Mouse (Mus musculus): ENCODE measurements around the gene Ccl6. TPM values are rescaled to one million over a fixed set of nuclear protein-coding genes. Genes with fewer than 3 reads are reported as not detected.

Ccl6 gene
- polyA plus RNA-seq, 1 experiment from 2014 or later = 13.3 TPM

DNA sequence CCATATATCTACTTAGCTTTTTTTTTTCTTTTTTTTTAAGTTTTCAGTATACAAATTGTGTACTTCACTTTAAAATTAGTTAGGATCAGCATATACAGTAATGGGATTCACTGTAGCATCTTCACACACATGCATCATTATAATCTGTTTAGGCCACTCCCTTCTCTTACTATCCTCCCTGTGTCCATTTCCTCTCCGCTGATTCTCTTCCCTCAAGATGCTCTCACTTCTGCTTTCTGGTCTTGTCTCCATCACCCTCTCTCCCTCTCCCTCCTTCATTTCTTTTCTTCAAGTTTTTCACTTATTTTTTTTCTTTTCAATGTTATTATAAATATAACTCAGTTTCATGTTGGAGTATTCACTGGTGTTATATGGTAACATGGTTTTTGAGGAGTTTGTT lies 26.1 kb upstream of the Ccl6 start:
- no peaks in the 10 kb centered on the region for H3K4me1 ChIP-seq (replicated peaks)
- H3K36me3 ChIP-seq = no peaks in the 10 kb centered on the region
- H3K4me3 ChIP-seq (replicated peaks) = no peak overlapping the region
- WGBS = 93% methylated on average over 1 of the region's 1 CpGs
- H3K27ac ChIP-seq = no peak overlapping the region
- H3K9ac ChIP-seq = no peak overlapping the region
- ATAC-seq = no peak
- no peaks in the 10 kb centered on the region for H3K9me3 ChIP-seq
- H3K4me2 ChIP-seq (replicated peaks) = no peak overlapping the region
- H3K27me3 ChIP-seq (replicated peaks) = no peaks in the 10 kb centered on the region

- Histone ChIP-seq H3K27ac (no peak overlapping the region), H3K36me3 (no peaks in the 10 kb centered on the region), H3K4me1 (replicated peaks) (no peaks in the 10 kb centered on the region), H3K4me3 (replicated peaks) (no peak overlapping the region), H3K9ac (no peak overlapping the region), H3K4me2 (replicated peaks) (no peak overlapping the region), H3K27me3 (replicated peaks) (no peaks in the 10 kb centered on the region), H3K9me3 (no peaks in the 10 kb centered on the region)
- no peak for ATAC-seq
- 78% methylated on average over 5 of the region's 5 CpGs for WGBS
These were observed 25.4 kb upstream of the Ccl6 start for GRCm38 (mm10) chr11:83618238-83618637.

GRCm38 (mm10) chr11:83616586-83616985 lies 23.7 kb upstream of the Ccl6 start:
- ATAC-seq = no peak
- Histone ChIP-seq H3K9me3 (no peaks in the 10 kb centered on the region), H3K4me1 (replicated peaks) (no peaks in the 10 kb centered on the region), H3K27me3 (replicated peaks) (no peaks in the 10 kb centered on the region), H3K27ac (no peak overlapping the region), H3K4me2 (replicated peaks) (no peak overlapping the region), H3K9ac (no peak overlapping the region), H3K36me3 (no peaks in the 10 kb centered on the region), H3K4me3 (replicated peaks) (no peak overlapping the region)
- WGBS = 87% methylated on average over 1 of the region's 1 CpGs

- H3K36me3 ChIP-seq = no peaks in the 10 kb centered on the region
- no peaks in the 10 kb centered on the region for H3K27me3 ChIP-seq (replicated peaks)
- WGBS = 82% methylated on average over 2 of the region's 2 CpGs
- no peak overlapping the region for H3K27ac ChIP-seq
- ATAC-seq = no peak
- no peak overlapping the region for H3K4me3 ChIP-seq (replicated peaks)
- no peak overlapping the region for H3K4me2 ChIP-seq (replicated peaks)
- no peaks in the 10 kb centered on the region for H3K9me3 ChIP-seq
- H3K4me1 ChIP-seq (replicated peaks) = no peaks in the 10 kb centered on the region
- H3K9ac ChIP-seq = no peak overlapping the region
These were observed 18.0 kb upstream of the Ccl6 start for GRCm38 (mm10) chr11:83610900-83611299.

DNA sequence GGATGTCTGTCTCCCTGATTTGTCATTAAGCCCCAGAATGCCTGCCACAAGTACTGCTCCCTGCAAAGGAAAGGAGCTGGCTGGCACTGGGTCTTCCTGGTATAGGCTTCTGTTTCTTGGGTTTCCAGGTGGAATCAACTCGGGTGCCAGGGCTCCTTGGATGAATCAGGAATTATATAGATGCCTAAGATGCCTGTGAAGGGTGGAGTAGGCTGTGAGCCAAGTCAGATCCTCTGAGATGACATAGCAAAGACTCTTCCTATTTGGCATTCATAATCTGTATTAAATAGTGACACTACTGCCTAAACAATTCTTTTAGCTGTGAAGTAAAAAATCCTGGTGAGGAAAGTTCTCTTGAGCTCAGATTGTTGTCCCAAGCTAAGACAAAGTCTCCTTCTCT lies 13.5 kb upstream of the Ccl6 start:
- Histone ChIP-seq H3K27ac (no peak overlapping the region), H3K9ac (no peak overlapping the region), H3K27me3 (replicated peaks) (no peaks in the 10 kb centered on the region), H3K4me1 (replicated peaks) (no peaks in the 10 kb centered on the region), H3K4me3 (replicated peaks) (no peak overlapping the region), H3K9me3 (no peaks in the 10 kb centered on the region), H3K36me3 (no peaks in the 10 kb centered on the region), H3K4me2 (replicated peaks) (no peak overlapping the region)
- 41% methylated on average over 1 of the region's 1 CpGs for WGBS
- no peak for ATAC-seq

DNA sequence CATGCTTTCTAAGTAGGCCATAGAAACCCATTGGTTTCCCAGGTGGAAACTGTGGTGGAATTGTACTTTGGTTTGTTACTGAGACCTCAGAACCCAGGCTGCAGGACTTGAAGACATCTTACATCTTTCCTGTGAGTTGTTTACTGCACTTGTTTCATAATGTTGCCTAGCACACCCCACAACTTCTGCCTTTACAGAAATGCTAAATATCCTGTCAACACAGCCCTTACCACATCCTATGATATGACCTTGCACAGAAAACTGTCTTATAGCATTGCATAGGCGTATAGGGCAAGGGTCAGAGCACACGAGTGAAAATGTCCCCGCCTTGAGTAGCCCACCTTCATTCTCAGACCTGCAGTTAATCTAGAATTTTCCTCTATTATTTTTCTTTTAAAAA lies 12.6 kb upstream of the Ccl6 start:
- no peak for ATAC-seq
- no peak overlapping the region for H3K4me2 ChIP-seq (replicated peaks)
- WGBS = 91% methylated on average over 3 of the region's 3 CpGs
- H3K4me3 ChIP-seq (replicated peaks) = no peak overlapping the region
- no peaks in the 10 kb centered on the region for H3K36me3 ChIP-seq
- no peak overlapping the region for H3K9ac ChIP-seq
- H3K9me3 ChIP-seq = no peaks in the 10 kb centered on the region
- H3K4me1 ChIP-seq (replicated peaks) = no peaks in the 10 kb centered on the region
- no peaks in the 10 kb centered on the region for H3K27me3 ChIP-seq (replicated peaks)
- no peak overlapping the region for H3K27ac ChIP-seq

DNA sequence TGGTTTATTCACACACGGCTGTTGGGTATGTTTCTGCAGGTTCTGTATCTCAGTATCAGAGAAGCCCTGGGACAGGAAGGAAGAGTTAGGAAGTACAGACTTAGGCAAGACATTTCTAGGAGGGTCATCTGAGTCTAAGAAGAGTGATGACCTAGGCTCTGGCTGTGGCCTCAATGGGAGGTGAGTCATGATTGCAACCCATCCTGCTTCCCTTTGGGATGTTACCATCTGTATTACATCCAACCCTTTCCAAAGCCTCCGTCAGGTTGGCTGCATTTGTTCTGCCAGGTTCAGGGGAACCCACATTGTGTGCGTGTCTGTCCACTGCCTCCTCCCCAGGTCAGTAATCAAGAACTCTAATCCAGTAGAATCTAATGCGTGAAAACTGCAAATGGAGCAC lies 11.8 kb upstream of the Ccl6 start:
- Histone ChIP-seq H3K9ac (no peak overlapping the region), H3K4me1 (replicated peaks) (no peaks in the 10 kb centered on the region), H3K27me3 (replicated peaks) (no peaks in the 10 kb centered on the region), H3K9me3 (no peaks in the 10 kb centered on the region), H3K36me3 (no peaks in the 10 kb centered on the region), H3K27ac (no peak overlapping the region), H3K4me3 (replicated peaks) (no peak overlapping the region), H3K4me2 (replicated peaks) (no peak overlapping the region)
- ATAC-seq = no peak
- 83% methylated on average over 4 of the region's 4 CpGs for whole genome bisulfite sequencing

DNA sequence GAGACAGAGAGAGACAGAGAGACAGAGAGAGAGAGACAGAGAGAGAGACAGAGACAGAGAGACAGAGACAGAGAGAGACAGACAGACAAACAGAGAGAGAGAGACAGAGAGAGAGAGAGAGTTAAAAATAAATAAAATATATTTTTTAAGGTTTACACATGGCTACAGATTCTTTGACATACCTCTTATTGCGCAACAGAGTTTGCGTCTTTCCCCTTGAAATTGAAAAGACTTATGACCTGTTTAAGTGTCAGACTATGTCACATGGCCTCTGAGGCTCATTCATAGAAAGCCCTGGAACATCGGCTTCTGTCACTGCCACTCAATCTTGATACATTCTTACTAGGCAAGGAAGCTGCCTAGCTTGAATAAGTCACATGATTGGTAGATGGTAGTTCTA lies 10.5 kb upstream of the Ccl6 start:
- Histone ChIP-seq H3K27ac (no peak overlapping the region), H3K36me3 (no peaks in the 10 kb centered on the region), H3K4me1 (replicated peaks) (no peaks in the 10 kb centered on the region), H3K9ac (no peak overlapping the region), H3K27me3 (replicated peaks) (no peaks in the 10 kb centered on the region), H3K9me3 (no peaks in the 10 kb centered on the region), H3K4me3 (replicated peaks) (no peak overlapping the region), H3K4me2 (replicated peaks) (no peak overlapping the region)
- no peak for ATAC-seq
- WGBS = 90% methylated on average over 3 of the region's 3 CpGs

GRCm38 (mm10) chr11:83600576-83600975 lies 7.7 kb upstream of the Ccl6 start:
- Histone ChIP-seq H3K9me3 (no peaks in the 10 kb centered on the region), H3K27me3 (replicated peaks) (no peaks in the 10 kb centered on the region), H3K9ac (no peak overlapping the region), H3K4me3 (replicated peaks) (no peak overlapping the region), H3K36me3 (no peaks in the 10 kb centered on the region), H3K4me2 (replicated peaks) (no peak overlapping the region), H3K4me1 (replicated peaks) (no peaks in the 10 kb centered on the region), H3K27ac (no peak overlapping the region)
- no peak for ATAC-seq
- WGBS = 78% methylated on average over 2 of the region's 2 CpGs

DNA sequence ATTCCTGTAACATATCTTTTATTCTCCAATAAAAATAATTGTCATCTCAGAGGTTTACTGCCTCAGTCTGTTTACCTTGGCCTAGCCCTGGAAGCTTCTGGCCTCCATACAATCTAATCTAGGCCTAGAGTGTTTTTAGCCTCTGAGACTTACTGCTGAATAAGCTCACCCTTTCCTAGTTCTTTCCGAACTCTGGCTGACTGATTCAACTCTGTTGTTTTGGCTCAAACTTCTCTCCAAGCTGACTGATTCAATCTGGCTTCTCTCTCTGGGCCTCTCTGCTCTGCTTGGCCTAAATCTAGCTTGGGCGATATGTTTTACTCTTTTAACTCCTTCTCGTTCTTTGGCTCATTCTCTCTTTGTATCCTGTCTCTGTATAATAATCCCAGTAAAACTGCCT lies 6.1 kb upstream of the Ccl6 start:
- Histone ChIP-seq H3K4me1 (replicated peaks) (no peaks in the 10 kb centered on the region), H3K4me2 (replicated peaks) (no peak overlapping the region), H3K27ac (no peak overlapping the region), H3K9ac (no peak overlapping the region), H3K27me3 (replicated peaks) (no peaks in the 10 kb centered on the region), H3K4me3 (replicated peaks) (no peak overlapping the region), H3K9me3 (no peaks in the 10 kb centered on the region), H3K36me3 (no peaks in the 10 kb centered on the region)
- 86% methylated on average over 3 of the region's 3 CpGs for WGBS
- no peak for ATAC-seq

- no peak overlapping the region for H3K9ac ChIP-seq
- no peak overlapping the region for H3K4me2 ChIP-seq (replicated peaks)
- no peak for ATAC-seq
- H3K4me1 ChIP-seq (replicated peaks) = no peaks in the 10 kb centered on the region
- no peaks in the 10 kb centered on the region for H3K27me3 ChIP-seq (replicated peaks)
- WGBS = 65% methylated on average over 3 of the region's 3 CpGs
- no peaks in the 10 kb centered on the region for H3K9me3 ChIP-seq
- H3K4me3 ChIP-seq (replicated peaks) = no peak overlapping the region
- no peak overlapping the region for H3K27ac ChIP-seq
- no peaks in the 10 kb centered on the region for H3K36me3 ChIP-seq
These were observed 5.4 kb upstream of the Ccl6 start for GRCm38 (mm10) chr11:83598207-83598837.

GRCm38 (mm10) chr11:83597796-83598195 lies 4.9 kb upstream of the Ccl6 start:
- no peak for ATAC-seq
- no peaks in the 10 kb centered on the region for H3K36me3 ChIP-seq
- no peak overlapping the region for H3K27ac ChIP-seq
- no peak overlapping the region for H3K4me3 ChIP-seq (replicated peaks)
- no peak overlapping the region for H3K9ac ChIP-seq
- WGBS = 88% methylated on average over 7 of the region's 7 CpGs
- H3K27me3 ChIP-seq (replicated peaks) = no peaks in the 10 kb centered on the region
- H3K4me2 ChIP-seq (replicated peaks) = no peak overlapping the region
- no peaks in the 10 kb centered on the region for H3K4me1 ChIP-seq (replicated peaks)
- H3K9me3 ChIP-seq = no peaks in the 10 kb centered on the region

DNA sequence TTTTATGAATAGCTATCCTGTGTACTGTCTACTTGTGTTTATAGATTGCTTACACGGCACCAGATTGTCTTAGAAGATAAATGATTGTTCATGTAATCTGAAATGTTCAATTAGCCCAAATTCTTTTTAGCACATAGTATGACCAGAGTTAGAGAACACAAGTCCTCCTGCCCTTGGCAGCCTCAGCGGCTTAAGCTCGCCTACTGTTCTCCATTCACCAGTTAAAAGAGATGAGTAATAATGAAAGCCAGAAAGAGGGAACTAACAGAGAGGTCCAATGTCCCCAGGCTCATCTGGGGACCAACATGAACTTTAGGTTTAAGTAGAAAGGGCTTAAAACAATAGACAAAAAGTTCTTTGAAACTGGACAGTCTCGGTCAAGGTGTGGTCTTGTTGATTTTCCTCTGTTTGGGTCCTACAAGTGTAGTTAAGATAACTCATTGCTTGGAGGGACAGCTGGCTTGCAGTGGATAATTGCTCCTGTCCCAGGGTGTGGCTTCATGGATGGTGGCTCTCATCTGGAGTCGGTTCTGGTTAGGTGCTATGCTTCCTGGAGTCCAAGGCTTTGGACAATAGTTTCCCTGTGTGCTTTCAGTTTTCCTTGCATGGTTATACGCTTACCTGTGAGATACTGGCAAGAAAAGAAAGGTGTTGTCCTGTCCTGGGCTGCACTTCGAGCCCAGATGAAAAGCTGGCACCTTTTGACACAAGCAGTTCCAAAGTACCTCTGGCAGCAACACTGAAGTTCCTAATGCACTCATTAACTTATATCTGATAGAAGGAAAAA lies 3.0 kb upstream of the Ccl6 start:
- H3K9ac ChIP-seq = no peak overlapping the region
- WGBS = 61% methylated on average over 7 of the region's 7 CpGs
- no peaks in the 10 kb centered on the region for H3K4me1 ChIP-seq (replicated peaks)
- no peaks in the 10 kb centered on the region for H3K36me3 ChIP-seq
- no peak overlapping the region for H3K27ac ChIP-seq
- 0 out of 2 replicates have a peak, but pooled peaks have one; percentile 41 for ATAC-seq
- H3K9me3 ChIP-seq = no peaks in the 10 kb centered on the region
- H3K4me2 ChIP-seq (replicated peaks) = no peak overlapping the region
- no peak overlapping the region for H3K4me3 ChIP-seq (replicated peaks)
- no peaks in the 10 kb centered on the region for H3K27me3 ChIP-seq (replicated peaks)

All from intestine, embryonic 15.5 days (tissue).